Mouse (Mus musculus) forebrain, postnatal 0 days (tissue): ENCODE results near the gene Theg. TPM values are rescaled to one million over a fixed set of nuclear protein-coding genes. Genes with fewer than 3 reads are reported as not detected.

ENCODE experiments used
- ATAC-seq: fragments of 200-750 bp; cut with Nextera tagmentation; 2 replicates; pipeline ENCODE4 v1.8.0; 2017; ENCODE audit warnings: mild to moderate bottlenecking, moderate library complexity
- DNase-seq: peaks from one replicate; pipeline ENCODE4 v3.0.0-alpha.2; 2015
- H3K27ac ChIP-seq: fragments of 300-500 bp; sonication (generic); 2 replicates; pipeline ENCODE4 v1.5.1; 2014; ENCODE audit warnings: low read depth, mild to moderate bottlenecking, antibody characterized with exemption, low read length, moderate library complexity, mixed read lengths
- H3K27me3 ChIP-seq: fragments of 300-500 bp; sonication (generic); 2 replicates; pipeline ENCODE4 v1.6.1; 2014; ENCODE audit warnings: mild to moderate bottlenecking, low read length, mixed read lengths; ENCODE audit not compliant: insufficient read depth
- H3K36me3 ChIP-seq: fragments of 300-500 bp; sonication (generic); 2 replicates; pipeline ENCODE4 v1.6.1; 2014; ENCODE audit warnings: mild to moderate bottlenecking, moderate library complexity; ENCODE audit not compliant: insufficient read depth
- H3K4me1 ChIP-seq: fragments of 300-500 bp; sonication (generic); 2 replicates; pipeline ENCODE4 v1.6.1; 2014; ENCODE audit warnings: antibody characterized with exemption; ENCODE audit not compliant: insufficient read depth
- H3K4me2 ChIP-seq: fragments of 300-500 bp; sonication (generic); 2 replicates; pipeline ENCODE4 v1.6.1; 2014; ENCODE audit warnings: low read depth, mild to moderate bottlenecking, moderate library complexity
- H3K4me3 ChIP-seq: fragments of 300-500 bp; sonication (generic); 2 replicates; pipeline ENCODE4 v1.5.1; 2014; ENCODE audit warnings: low read depth, low read length, mixed read lengths
- H3K9ac ChIP-seq: fragments of 300-500 bp; sonication (generic); 2 replicates; pipeline ENCODE4 v1.6.1; 2014; ENCODE audit warnings: mild to moderate bottlenecking
- H3K9me3 ChIP-seq: fragments of 300-500 bp; sonication (generic); 2 replicates; pipeline ENCODE4 v1.6.1; 2016; ENCODE audit warnings: low read length
- CTCF ChIP-seq: sonication (generic); IDR thresholded peaks from 2 replicates; pipeline ENCODE4 v1.5.1; 2016; ENCODE audit warnings: antibody characterized with exemption, control low read depth, low read depth
- WGBS: fragments of 180-500 bp; shearing (Covaris S2); extraction: QIAGEN DNeasy Blood & Tissue Kit; methylation state at CpG from one replicate; pipeline ENCODE4 v1.1.7; 2014; 5-methylcytosine and 5-hydroxymethylcytosine counted together
- polyA plus RNA-seq: library from polyadenylated mRNA; unstranded; fragments of >200 nt; fragmentation: Nextera tagmentation; extraction: Ambion mirVana; gene quantifications from 2 replicates; pipeline ENCODE4 v1.2.1, GENCODE M21; 2015
- total RNA-seq: library from RNA; depleted of rRNA; stranded (reverse); fragments of >200 nt; gene quantifications from 2 replicates; pipeline ENCODE4 v1.2.3, GENCODE M21; 2014

Gene Theg
- total and polyA plus RNA-seq, 2 experiments from 2014 or later = not detected

GRCm38 (mm10) chr10:79548546-79548945 is 38.6 kb downstream of the Theg start:
- Histone ChIP-seq H3K4me1 (peaks cover 3% of the 10 kb centered on the region), H3K27me3 (no peaks in the 10 kb centered on the region), H3K27ac (no peak overlapping the region), H3K4me2 (no peak overlapping the region), H3K9ac (no peak overlapping the region), H3K36me3 (peaks cover 66% of the 10 kb centered on the region), H3K4me3 (no peak overlapping the region), H3K9me3 (no peaks in the 10 kb centered on the region)
- TF ChIP-seq CTCF = no peak
- ATAC-seq (no peak), DNase-seq (no peak)
- 95% methylated on average over 5 of the region's 5 CpGs for WGBS

- Histone ChIP-seq H3K4me1 (no peaks in the 10 kb centered on the region), H3K27me3 (no peaks in the 10 kb centered on the region), H3K36me3 (peaks cover 80% of the 10 kb centered on the region), H3K27ac (no peak overlapping the region), H3K9ac (no peak overlapping the region), H3K4me3 (no peak overlapping the region), H3K4me2 (no peak overlapping the region), H3K9me3 (no peaks in the 10 kb centered on the region)
- DNase-seq (no peak), ATAC-seq (no peak)
- TF ChIP-seq CTCF = no peak
- WGBS = 83% methylated on average over 5 of the region's 5 CpGs
Observed at GRCm38 (mm10) chr10:79547148-79547675, 39.9 kb downstream of the Theg start.

- H3K4me1 ChIP-seq = no peaks in the 10 kb centered on the region
- no peak overlapping the region for H3K4me2 ChIP-seq
- 94% methylated on average over 11 of the region's 11 CpGs for WGBS
- no peak overlapping the region for H3K9ac ChIP-seq
- no peak overlapping the region for H3K4me3 ChIP-seq
- no peak for TF ChIP-seq CTCF
- no peaks in the 10 kb centered on the region for H3K9me3 ChIP-seq
- H3K36me3 ChIP-seq = peaks cover 87% of the 10 kb centered on the region
- H3K27ac ChIP-seq = no peak overlapping the region
- H3K27me3 ChIP-seq = no peaks in the 10 kb centered on the region
- DNase-seq (no peak), ATAC-seq (no peak)
Observed at GRCm38 (mm10) chr10:79546483-79546882, 40.6 kb downstream of the Theg start.

GRCm38 (mm10) chr10:79545891-79546290 is 41.2 kb downstream of the Theg start:
- ATAC-seq (no peak), DNase-seq (no peak)
- Histone ChIP-seq H3K9ac (no peak overlapping the region), H3K4me3 (no peak overlapping the region), H3K4me1 (no peaks in the 10 kb centered on the region), H3K4me2 (no peak overlapping the region), H3K36me3 (peaks cover 92% of the 10 kb centered on the region), H3K9me3 (no peaks in the 10 kb centered on the region), H3K27me3 (no peaks in the 10 kb centered on the region), H3K27ac (no peak overlapping the region)
- TF ChIP-seq CTCF = no peak
- WGBS = 85% methylated on average over 12 of the region's 12 CpGs

DNA sequence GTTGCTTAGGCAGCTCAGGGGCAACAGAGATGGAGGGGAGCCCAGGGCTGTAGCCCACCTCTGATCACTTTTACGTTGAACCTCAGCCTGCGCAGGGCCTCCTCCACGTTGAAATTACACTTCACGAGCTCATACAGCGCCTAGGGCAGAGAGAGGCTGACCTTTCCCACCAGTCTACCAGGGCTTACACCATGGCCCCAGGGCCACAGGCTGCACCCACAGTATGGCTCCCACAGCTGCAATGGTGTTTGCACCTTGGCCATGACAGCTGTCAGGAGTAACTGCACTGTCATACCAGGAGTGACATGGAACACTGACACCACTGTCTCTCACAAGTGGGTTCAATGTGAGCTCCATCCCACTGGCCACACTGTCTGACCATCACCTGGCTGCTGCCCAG is 42.5 kb downstream of the Theg start:
- H3K4me3 ChIP-seq = no peak overlapping the region
- TF ChIP-seq CTCF = no peak
- H3K4me2 ChIP-seq = no peak overlapping the region
- no peak overlapping the region for H3K27ac ChIP-seq
- H3K27me3 ChIP-seq = no peaks in the 10 kb centered on the region
- H3K4me1 ChIP-seq = no peaks in the 10 kb centered on the region
- no peak for ATAC-seq
- whole genome bisulfite sequencing = 97% methylated on average over 5 of the region's 5 CpGs
- H3K9me3 ChIP-seq = no peaks in the 10 kb centered on the region
- H3K9ac ChIP-seq = no peak overlapping the region
- no peak for DNase-seq
- peaks cover 98% of the 10 kb centered on the region for H3K36me3 ChIP-seq

DNA sequence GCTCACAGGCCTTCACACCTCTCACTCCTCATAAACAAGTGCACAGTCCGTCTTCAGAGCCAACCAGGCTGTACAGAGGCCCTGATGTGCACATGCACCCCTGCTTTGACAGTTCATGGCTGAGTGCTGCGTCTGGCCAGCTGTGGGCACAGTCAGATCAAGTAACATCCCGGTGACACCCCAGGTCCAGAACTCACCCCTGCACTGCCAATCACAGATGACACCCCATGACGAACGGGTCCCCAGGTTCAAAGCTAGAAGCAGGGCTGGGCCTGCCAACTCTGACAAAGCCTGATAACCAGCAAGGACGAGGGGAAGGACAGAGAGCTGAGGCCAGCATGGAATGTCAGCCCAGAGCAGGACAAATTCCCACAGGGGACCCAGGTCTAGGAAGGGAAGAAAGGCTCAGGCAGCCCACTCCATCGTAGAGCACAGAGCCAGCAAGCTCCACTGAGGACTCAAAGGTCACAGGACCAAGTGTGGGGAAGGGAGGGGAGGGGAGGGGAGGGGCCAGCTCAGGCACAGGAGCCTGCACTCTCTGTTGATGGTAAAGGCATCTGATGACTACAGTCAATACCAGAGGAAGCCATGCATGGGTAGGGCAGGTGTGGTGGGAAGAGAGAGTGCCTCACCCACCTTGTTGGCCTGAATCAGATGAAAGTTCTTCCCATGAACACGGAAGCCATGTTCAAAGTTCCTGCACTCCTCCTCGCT is 43.1 kb downstream of the Theg start:
- WGBS = 83% methylated on average over 9 of the region's 9 CpGs

GRCm38 (mm10) chr10:79542171-79542570 is 45.0 kb downstream of the Theg start:
- WGBS = 94% methylated on average over 11 of the region's 11 CpGs
- no peak for DNase-seq
- H3K9me3 ChIP-seq = no peaks in the 10 kb centered on the region
- no peaks in the 10 kb centered on the region for H3K4me1 ChIP-seq
- no peak overlapping the region for H3K4me2 ChIP-seq
- no peak overlapping the region for H3K9ac ChIP-seq
- H3K4me3 ChIP-seq = no peak overlapping the region
- no peaks in the 10 kb centered on the region for H3K27me3 ChIP-seq
- no peak overlapping the region for H3K27ac ChIP-seq
- no peak for TF ChIP-seq CTCF
- H3K36me3 ChIP-seq = peaks cover 79% of the 10 kb centered on the region
- ATAC-seq = no peak

More for the DNA sequence above, 43.1 kb downstream of the Theg start:
- Histone ChIP-seq H3K27ac (no peak overlapping the region), H3K4me3 (no peak overlapping the region), H3K36me3 (peaks cover 96% of the 10 kb centered on the region), H3K9ac (no peak overlapping the region), H3K4me1 (no peaks in the 10 kb centered on the region), H3K4me2 (no peak overlapping the region), H3K27me3 (no peaks in the 10 kb centered on the region), H3K9me3 (no peaks in the 10 kb centered on the region)
- TF ChIP-seq CTCF = no peak
- ATAC-seq = no peak
- DNase-seq = no peak
